Mouse (Mus musculus) MEL (cell line): ENCODE data around the gene Grb2. TPM values are rescaled to one million over a fixed set of nuclear protein-coding genes. Genes with fewer than 3 reads are reported as not detected.

Experiments
- DNase-seq: peaks from one replicate; pipeline ENCODE4 v3.0.0; 2011; ENCODE audit warnings: low read depth, low spot score
- H3K27ac ChIP-seq: 2 replicates; pipeline ENCODE4 v1.5.1; 2012; ENCODE audit warnings: low read depth, mild to moderate bottlenecking, control low read depth, low read length, moderate library complexity; ENCODE audit not compliant: control insufficient read depth
- H3K27me3 ChIP-seq, 2 experiments: fragments of 150-350 bp in 1 of 2; sonication (generic) in 1 of 2; 2 replicates each; pipeline ENCODE4 v1.6.1; 2012; ENCODE audit warnings: low read length in 2 of 2, mild to moderate bottlenecking in 2 of 2, improper control_type of control experiment in 1 of 2, moderate library complexity in 1 of 2; ENCODE audit not compliant: insufficient read depth in 2 of 2, control insufficient read depth in 1 of 2
- H3K36me3 ChIP-seq, 2 experiments: 2 replicates each; pipeline ENCODE4 v1.6.1; 2012 to 2014; ENCODE audit warnings: low read length in 2 of 2, improper control_type of control experiment in 1 of 2, inconsistent platforms in 1 of 2, mild to moderate bottlenecking in 1 of 2; ENCODE audit not compliant: insufficient read depth in 2 of 2, control insufficient read depth in 1 of 2
- H3K4me1 ChIP-seq, 2 experiments: fragments of 150-350 bp in 1 of 2; sonication (generic) in 1 of 2; 2 replicates each; pipeline ENCODE4 v1.6.1; 2012; ENCODE audit warnings: low read length in 2 of 2, improper control_type of control experiment in 1 of 2, mild to moderate bottlenecking in 1 of 2; ENCODE audit not compliant: insufficient read depth in 2 of 2, control insufficient read depth in 1 of 2
- H3K4me3 ChIP-seq, 2 experiments: fragments of 150-350 bp in 1 of 2; sonication (generic) in 1 of 2; 2 replicates each; pipeline ENCODE4 v1.5.1; 2012; ENCODE audit warnings: low read depth in 2 of 2, low read length in 2 of 2, mild to moderate bottlenecking in 2 of 2, moderate library complexity in 2 of 2, control low read depth in 1 of 2, improper control_type of control experiment in 1 of 2; ENCODE audit not compliant: control insufficient read depth in 1 of 2, insufficient read depth in 1 of 2
- H3K79me2 ChIP-seq: 2 replicates; pipeline ENCODE4 v1.6.1; 2012; ENCODE audit warnings: mild to moderate bottlenecking, low read length, moderate library complexity; ENCODE audit not compliant: control insufficient read depth, poor library complexity, insufficient read depth
- H3K9ac ChIP-seq: 2 replicates; pipeline ENCODE4 v1.6.1; 2012; ENCODE audit warnings: low read depth, mild to moderate bottlenecking, control low read depth, low read length, moderate library complexity; ENCODE audit not compliant: control insufficient read depth, poor library complexity, severe bottlenecking
- H3K9me3 ChIP-seq: fragments of 150-350 bp; sonication (generic); replicated peaks from 2 replicates; pipeline ENCODE4 v1.6.1; 2012; ENCODE audit warnings: mild to moderate bottlenecking, low read length, improper control_type of control experiment, moderate library complexity; ENCODE audit not compliant: insufficient read depth
- BHLHE40 ChIP-seq: IDR thresholded peaks from 2 replicates; pipeline ENCODE4 v1.6.1; 2012; ENCODE audit warnings: low read depth, mild to moderate bottlenecking, inconsistent platforms, low read length, improper control_type of control experiment, borderline replicate concordance
- CTCF ChIP-seq, 3 experiments: IDR thresholded peaks in 2 of 3; conservative IDR thresholded peaks in 1 of 3; 2 replicates each; pipeline ENCODE4 v1.5.1; 2011 to 2012; ENCODE audit warnings: low read length in 3 of 3, low read depth in 2 of 3, mild to moderate bottlenecking in 2 of 3, improper control_type of control experiment in 1 of 3, inconsistent platforms in 1 of 3, mixed read lengths in 1 of 3, moderate library complexity in 1 of 3; ENCODE audit not compliant: control insufficient read depth in 1 of 3, insufficient read depth in 1 of 3, poor library complexity in 1 of 3, severe bottlenecking in 1 of 3
- ELF1 ChIP-seq: IDR thresholded peaks from 2 replicates; pipeline ENCODE4 v1.6.1; 2014; ENCODE audit warnings: low read depth, mild to moderate bottlenecking, inconsistent platforms, low read length, improper control_type of control experiment, moderate library complexity
- EP300 ChIP-seq, 2 experiments: IDR thresholded peaks; 2 replicates each; pipeline ENCODE4 v1.6.1; 2011; ENCODE audit warnings: improper control_type of control experiment in 2 of 2, low read length in 2 of 2, low read depth in 1 of 2, mild to moderate bottlenecking in 1 of 2
- MAFK ChIP-seq: IDR thresholded peaks from 2 replicates; pipeline ENCODE4 v1.6.1; 2011; ENCODE audit warnings: low read depth, mild to moderate bottlenecking, low read length, improper control_type of control experiment, borderline replicate concordance
- MAZ ChIP-seq: IDR thresholded peaks from 2 replicates; pipeline ENCODE4 v1.6.1; 2012; ENCODE audit warnings: low read depth, mild to moderate bottlenecking, inconsistent platforms, low read length, improper control_type of control experiment
- MEF2A ChIP-seq: IDR thresholded peaks from 2 replicates; pipeline ENCODE4 v1.6.1; 2014; ENCODE audit warnings: low read depth, mild to moderate bottlenecking, inconsistent platforms, low read length, improper control_type of control experiment; ENCODE audit not compliant: poor library complexity, insufficient replicate concordance, severe bottlenecking; ENCODE audit errors: extremely low read depth
- MXI1 ChIP-seq: IDR thresholded peaks from 2 replicates; pipeline ENCODE4 v1.6.1; 2011; ENCODE audit warnings: mild to moderate bottlenecking, low read depth, low read length, improper control_type of control experiment
- MYB ChIP-seq: IDR thresholded peaks from 2 replicates; pipeline ENCODE4 v1.6.1; 2011; ENCODE audit warnings: mild to moderate bottlenecking, low read depth, low read length, improper control_type of control experiment
- NRF1 ChIP-seq: IDR thresholded peaks from 2 replicates; pipeline ENCODE4 v1.6.1; 2014; ENCODE audit warnings: low read depth, mild to moderate bottlenecking, inconsistent platforms, low read length, improper control_type of control experiment, moderate library complexity; ENCODE audit not compliant: poor library complexity, insufficient read depth, severe bottlenecking
- POLR2A ChIP-seq, 2 experiments: IDR thresholded peaks; 2 replicates each; pipeline ENCODE4 v1.6.1; 2011 to 2012; ENCODE audit warnings: low read length in 2 of 2, mild to moderate bottlenecking in 2 of 2, control low read depth in 1 of 2, improper control_type of control experiment in 1 of 2, low read depth in 1 of 2, moderate library complexity in 1 of 2; ENCODE audit not compliant: control insufficient read depth in 1 of 2, insufficient read depth in 1 of 2, poor library complexity in 1 of 2
- POLR2AphosphoS2 ChIP-seq: IDR thresholded peaks from 2 replicates; pipeline ENCODE4 v1.6.1; 2011; ENCODE audit warnings: low read length, improper control_type of control experiment
- POLR2AphosphoS5 ChIP-seq: IDR thresholded peaks from 2 replicates; pipeline ENCODE4 v1.6.1; 2012; ENCODE audit warnings: low read depth, borderline replicate concordance, mild to moderate bottlenecking, inconsistent platforms, low read length, moderate library complexity, mixed read lengths
- SIN3A ChIP-seq: IDR thresholded peaks from 2 replicates; pipeline ENCODE4 v1.6.1; 2012; ENCODE audit warnings: low read length, improper control_type of control experiment, inconsistent platforms
- TBP ChIP-seq: IDR thresholded peaks from 2 replicates; pipeline ENCODE4 v1.8.0; 2011; ENCODE audit warnings: low read depth, low read length, improper control_type of control experiment
- TCF12 ChIP-seq: IDR thresholded peaks from 2 replicates; pipeline ENCODE4 v1.6.1; 2014; ENCODE audit warnings: low read depth, mild to moderate bottlenecking, inconsistent platforms, low read length, improper control_type of control experiment, moderate library complexity
- USF1 ChIP-seq: IDR thresholded peaks from 2 replicates; pipeline ENCODE4 v1.6.1; 2014; ENCODE audit warnings: low read depth, mild to moderate bottlenecking, inconsistent platforms, low read length, improper control_type of control experiment, moderate library complexity
- ZC3H11A ChIP-seq: IDR thresholded peaks from 2 replicates; pipeline ENCODE4 v1.6.1; 2012; ENCODE audit warnings: low read depth, mild to moderate bottlenecking, inconsistent platforms, low read length, improper control_type of control experiment
- ZMIZ1 ChIP-seq: IDR thresholded peaks from 2 replicates; pipeline ENCODE4 v1.6.1; 2012; ENCODE audit warnings: low read depth, mild to moderate bottlenecking, inconsistent platforms, low read length, improper control_type of control experiment, moderate library complexity
- polyA plus RNA-seq, 2 experiments: library from polyadenylated mRNA; stranded (reverse) in 1 of 2; unstranded in 1 of 2; fragments of >175 nt in 1 of 2; fragments of >200 nt in 1 of 2; gene quantifications; 2 replicates each; pipeline versions ENCODE4 v1.2.1 to v1.2.4; 2012; ENCODE audit warnings: low replicate concordance in 2 of 2, low read depth in 1 of 2; ENCODE audit not compliant: insufficient read length in 2 of 2, insufficient read depth in 1 of 2, missing spikeins in 1 of 2
- total RNA-seq: library from RNA; depleted of rRNA; stranded (reverse); fragments of 300-350 nt; gene quantifications from 2 replicates; pipeline ENCODE4 v1.2.3, GENCODE M21; 2012

Grb2 gene
- total and polyA plus RNA-seq, 3 experiments, result 75.3 to 261 TPM; not detected in 1

GRCm38 (mm10) chr11:115653194-115653593 lies 55.2 kb downstream of the Grb2 start:
- Histone ChIP-seq H3K27ac (no peak overlapping the region), H3K79me2 (peaks cover 26% of the 10 kb centered on the region), H3K36me3 (peaks cover 0 to 45% of the 10 kb centered on the region in 2 experiments; a peak in 3 of 4 replicates), H3K27me3 (no peaks in the 10 kb centered on the region), H3K9me3 (no peaks in the 10 kb centered on the region), H3K9ac (no peak overlapping the region), H3K4me3 (no peak overlapping the region), H3K4me1 (no peaks in the 10 kb centered on the region)
- no peak for DNase-seq
- no peak for TF ChIP-seq ZMIZ1
- TF ChIP-seq TCF12, result no peak
- no peak for TF ChIP-seq POLR2AphosphoS2
- no peak for TF ChIP-seq MAZ
- no peak for TF ChIP-seq ELF1
- TF ChIP-seq MYB, result no peak
- TF ChIP-seq NRF1, result no peak

GRCm38 (mm10) chr11:115651680-115652079 lies 56.7 kb downstream of the Grb2 start:
- Histone ChIP-seq H3K9me3 (no peaks in the 10 kb centered on the region), H3K9ac (no peak overlapping the region), H3K4me1 (no peaks in the 10 kb centered on the region), H3K36me3 (peaks cover 0 to 48% of the 10 kb centered on the region in 2 experiments; a peak in 3 of 4 replicates), H3K27me3 (no peaks in the 10 kb centered on the region), H3K27ac (no peak overlapping the region), H3K4me3 (no peak overlapping the region)
- no peak for DNase-seq
- no peak; a peak in 1 of 4 replicates for TF ChIP-seq POLR2A (IDR thresholded peaks at IDR 0.05; ENCODE audit: control insufficient read depth in 1 of 2, insufficient read depth in 1 of 2, low read depth in 1 of 2, low read length in 2 of 2, poor library complexity in 1 of 2)
- TF ChIP-seq ZMIZ1, result no peak
- no peak for TF ChIP-seq ZC3H11A
- TF ChIP-seq MYB, result no peak
- TF ChIP-seq MXI1, result no peak
- no peak for TF ChIP-seq BHLHE40
- no peak for TF ChIP-seq POLR2AphosphoS5
- no peak for TF ChIP-seq MAFK
- TF ChIP-seq ELF1, result no peak
- no peak for TF ChIP-seq TBP
- TF ChIP-seq SIN3A, result no peak
- no peak for TF ChIP-seq USF1
- no peak for TF ChIP-seq TCF12
- no peak for TF ChIP-seq CTCF (IDR thresholded peaks at IDR 0.05 in 2 of 3, conservative IDR thresholded peaks at IDR 0.05 in 1 of 3; ENCODE audit: control insufficient read depth in 1 of 3, insufficient read depth in 1 of 3, low read depth in 2 of 3, low read length in 3 of 3, poor library complexity in 1 of 3, severe bottlenecking in 1 of 3)
- no peak for TF ChIP-seq EP300 (IDR thresholded peaks at IDR 0.05; ENCODE audit: low read depth in 1 of 2, low read length in 2 of 2)
- no peak for TF ChIP-seq MEF2A
- TF ChIP-seq, all 39 proteins: peak for 0
- peaks cover 15% of the 10 kb centered on the region for H3K79me2 ChIP-seq
